15 mouse cellular contexts compared by ENCODE assay signal in genomic region chr6:17764660-17764998, GRCm38 (mm10).
DNase-seq lines count a peak whose midpoint lies in the region; ATAC-seq and TF ChIP-seq lines count a peak whose summit lies in the region.
"Had no signal": no experiment of that assay in that cellular context is flagged by ENCODE, and none has a peak within 500 bp of the region (broad histone marks: within the 10 kb centered on the region; RNA-seq: fewer than 3 reads in every experiment).

No protein-coding gene starts in this region.

- H3K9ac ChIP-seq in hindbrain, embryonic 12.5 days, result no peak overlapping the region
- no peak overlapping the region for H3K9ac ChIP-seq in hindbrain, embryonic 11.5 days (ENCODE audit: low read depth, low read length)
- H3K9ac ChIP-seq in midbrain, embryonic 16.5 days (ENCODE audit: low read depth, low read length), result no peak overlapping the region
- H3K9ac ChIP-seq: embryonic facial prominence, embryonic 15.5 days; stomach, embryonic 15.5 days had no signal

- H3K4me3 ChIP-seq in hindbrain, embryonic 12.5 days, result no peak overlapping the region
- no peak overlapping the region for H3K4me3 ChIP-seq in hindbrain, embryonic 11.5 days (ENCODE audit: low read depth, low read length)
- peak overlapping the region; percentile 41 for H3K4me3 ChIP-seq in bone marrow macrophage, adult 2 months (ENCODE audit: insufficient read depth, low read length)
- H3K4me3 ChIP-seq in embryonic fibroblast, embryonic 13.5 days (ENCODE audit: insufficient read depth, low read length), result no peak overlapping the region
- no peak overlapping the region for H3K4me3 ChIP-seq in midbrain, embryonic 16.5 days (ENCODE audit: low read depth, low read length)
- H3K4me3 ChIP-seq: embryonic facial prominence, embryonic 15.5 days; limb, embryonic 10.5 days; stomach, embryonic 15.5 days had no signal

- H3K4me1 ChIP-seq in hindbrain, embryonic 12.5 days, result peaks cover 21% of the 10 kb centered on the region
- 0 out of 2 replicates have a peak, but pooled peaks cover 3% of the 10 kb centered on the region for H3K4me1 ChIP-seq in hindbrain, embryonic 11.5 days (replicated peaks; ENCODE audit: control insufficient read depth, insufficient read depth, low read length)
- H3K4me1 ChIP-seq in bone marrow macrophage, adult 2 months (ENCODE audit: control insufficient read depth, insufficient read depth, low read length), result peaks cover 37% of the 10 kb centered on the region
- peaks cover 10% of the 10 kb centered on the region for H3K4me1 ChIP-seq in embryonic fibroblast, embryonic 13.5 days (ENCODE audit: control insufficient read depth, insufficient read depth, low read length)
- H3K4me1 ChIP-seq in midbrain, embryonic 16.5 days (ENCODE audit: control insufficient read depth, insufficient read depth, low read length), result peaks cover 25% of the 10 kb centered on the region
- H3K4me1 ChIP-seq: stomach, embryonic 15.5 days had no signal

- peak; percentile 50; the same call in 1 of the 2 replicates for ATAC-seq in hindbrain, embryonic 12.5 days (ENCODE audit: low FRiP score)
- no peak; the same call in 1 of the 2 replicates for ATAC-seq in hindbrain, embryonic 11.5 days (ENCODE audit: low FRiP score)
- peak; percentile 44; the same call in 1 of the 2 replicates for ATAC-seq in midbrain, embryonic 16.5 days

- no peak overlapping the region for H3K27ac ChIP-seq in hindbrain, embryonic 12.5 days
- H3K27ac ChIP-seq in hindbrain, embryonic 11.5 days (ENCODE audit: low read depth, low read length), result no peak overlapping the region
- peak overlapping the region; percentile 76 for H3K27ac ChIP-seq in bone marrow macrophage, adult 2 months (ENCODE audit: insufficient read depth, low read depth, low read length)
- peak overlapping the region; percentile 81 for H3K27ac ChIP-seq in embryonic fibroblast, embryonic 13.5 days (ENCODE audit: insufficient read depth, low read length)
- no peak overlapping the region for H3K27ac ChIP-seq in midbrain, embryonic 16.5 days (ENCODE audit: low read length)
- H3K27ac ChIP-seq: embryonic facial prominence, embryonic 15.5 days; limb, embryonic 10.5 days; stomach, embryonic 15.5 days had no signal

- no peak for TF ChIP-seq POLR2A in bone marrow macrophage, adult 2 months (IDR thresholded peaks at IDR 0.05; ENCODE audit: borderline replicate concordance, low read depth, low read length)
- no peak for TF ChIP-seq POLR2A in embryonic fibroblast, embryonic 13.5 days (IDR thresholded peaks at IDR 0.05; ENCODE audit: low read depth, low read length)

- no peak overlapping the region for H3K4me2 ChIP-seq in hindbrain, embryonic 12.5 days (replicated peaks)
- H3K4me2 ChIP-seq in hindbrain, embryonic 11.5 days (replicated peaks; ENCODE audit: low read depth, low read length), result no peak overlapping the region
- no peak overlapping the region for H3K4me2 ChIP-seq in midbrain, embryonic 16.5 days (ENCODE audit: low read length)
- H3K4me2 ChIP-seq: embryonic facial prominence, embryonic 15.5 days; stomach, embryonic 15.5 days had no signal

- TF ChIP-seq CTCF in bone marrow macrophage, adult 2 months (IDR thresholded peaks at IDR 0.05; ENCODE audit: low read depth, low read length), result no peak
- no peak for TF ChIP-seq CTCF in embryonic fibroblast, embryonic 13.5 days (IDR thresholded peaks at IDR 0.05; ENCODE audit: borderline replicate concordance, insufficient read depth, low read length)

- intact Hi-C loops in gastrocnemius, postnatal 14 days (cut with DNase I; ENCODE audit: low total_unique reads), result no loop called here

- WGBS in hindbrain, embryonic 12.5 days, result 57% methylated on average over 2 of the region's 2 CpGs
- WGBS in hindbrain, embryonic 11.5 days, result 80% methylated on average over 2 of the region's 2 CpGs
- WGBS in midbrain, embryonic 16.5 days, result 61% methylated on average over 2 of the region's 2 CpGs

- H3K36me3 ChIP-seq in hindbrain, embryonic 12.5 days, result no peaks in the 10 kb centered on the region
- H3K36me3 ChIP-seq in hindbrain, embryonic 11.5 days (ENCODE audit: control insufficient read depth, insufficient read depth, low read length), result no peaks in the 10 kb centered on the region
- H3K36me3 ChIP-seq in midbrain, embryonic 16.5 days (ENCODE audit: control insufficient read depth, insufficient read depth, low read length), result no peaks in the 10 kb centered on the region
- H3K36me3 ChIP-seq: embryonic facial prominence, embryonic 15.5 days; limb, embryonic 10.5 days; stomach, embryonic 15.5 days had no signal

- no peaks in the 10 kb centered on the region for H3K9me3 ChIP-seq in hindbrain, embryonic 12.5 days (replicated peaks)
- H3K9me3 ChIP-seq in hindbrain, embryonic 11.5 days (ENCODE audit: control insufficient read depth, low read length), result no peaks in the 10 kb centered on the region
- no peaks in the 10 kb centered on the region for H3K9me3 ChIP-seq in midbrain, embryonic 16.5 days (replicated peaks; ENCODE audit: control insufficient read depth, low read length, poor library complexity, severe bottlenecking)
- H3K9me3 ChIP-seq: embryonic facial prominence, embryonic 15.5 days; limb, embryonic 10.5 days; stomach, embryonic 15.5 days had no signal

- no peaks in the 10 kb centered on the region for H3K27me3 ChIP-seq in hindbrain, embryonic 12.5 days
- no peaks in the 10 kb centered on the region for H3K27me3 ChIP-seq in hindbrain, embryonic 11.5 days (ENCODE audit: control insufficient read depth, insufficient read depth, low read length)
- H3K27me3 ChIP-seq in midbrain, embryonic 16.5 days (ENCODE audit: control insufficient read depth, insufficient read depth, low read depth, low read length), result no peaks in the 10 kb centered on the region
- H3K27me3 ChIP-seq: embryonic facial prominence, embryonic 15.5 days; stomach, embryonic 15.5 days had no signal

- DNase-seq in hindbrain, embryonic 11.5 days (ENCODE audit: low spot score), result no peak
- DNase-seq in gastrocnemius, postnatal 14 days, result no peak
- DNase-seq in natural killer cell, adult 2 months (ENCODE audit: low spot score in 2 of 2), result no peak
- DNase-seq: cerebellum, postnatal 14 days; gastrocnemius, postnatal 25 days; kidney, adult 18-20 months; lung, postnatal 14 days; thymus, postnatal 4 days had no signal

Comparison
In these comparisons a context has a peak if more than half of its experiments do, and no peak if none do; other contexts are left out.
1. H3K27ac ChIP-seq: peak in bone marrow macrophage, adult 2 months (single experiment) and embryonic fibroblast, embryonic 13.5 days (single experiment); none in hindbrain, embryonic 12.5 days (single experiment), hindbrain, embryonic 11.5 days (single experiment) and midbrain, embryonic 16.5 days (single experiment).